Mouse (Mus musculus): ENCODE data around the gene Rnd1. TPM values are rescaled to one million over a fixed set of nuclear protein-coding genes. Genes with fewer than 3 reads are reported as not detected.

Rnd1 gene
- total RNA-seq, 2 experiments from 2014 or later = 0.61 TPM; not detected in 1

- ATAC-seq (replicated peaks; ENCODE audit: low FRiP score, low TSS enrichment, poor library complexity, severe bottlenecking) = no peak
Measured at GRCm38 (mm10) chr15:98622721-98623120, 54.5 kb downstream of the Rnd1 start.

GRCm38 (mm10) chr15:98622199-98622598 is 55.1 kb downstream of the Rnd1 start:
- no peak for ATAC-seq (replicated peaks; ENCODE audit: low FRiP score, low TSS enrichment, poor library complexity, severe bottlenecking)

GRCm38 (mm10) chr15:98617176-98617537 is 60.1 kb downstream of the Rnd1 start:
- ATAC-seq (replicated peaks; ENCODE audit: low FRiP score, low TSS enrichment, poor library complexity, severe bottlenecking) = peak; percentile 44

GRCm38 (mm10) chr15:98616362-98617175 is 60.7 kb downstream of the Rnd1 start:
- ATAC-seq (replicated peaks; ENCODE audit: low FRiP score, low TSS enrichment, poor library complexity, severe bottlenecking) = peak; percentile 32

- ATAC-seq (replicated peaks; ENCODE audit: low FRiP score, low TSS enrichment, poor library complexity, severe bottlenecking) = no peak
Measured at GRCm38 (mm10) chr15:98615751-98616150, 61.5 kb downstream of the Rnd1 start.

- ATAC-seq (replicated peaks; ENCODE audit: low FRiP score, low TSS enrichment, poor library complexity, severe bottlenecking) = no peak
Measured at GRCm38 (mm10) chr15:98614971-98615370, 62.3 kb downstream of the Rnd1 start.

- peak; percentile 68 for ATAC-seq (replicated peaks; ENCODE audit: low FRiP score, low TSS enrichment, poor library complexity, severe bottlenecking)
Measured at GRCm38 (mm10) chr15:98614551-98614950, 62.7 kb downstream of the Rnd1 start.

Other genes starting within 250 kb of the Rnd1 start
- gene Olfr282, start 246.2 kb downstream of the Rnd1 start, total RNA-seq (2014; fragmentation: Nextera tagmentation) = not detected in 2 replicates
- gene Olfr282, start 246.2 kb downstream of the Rnd1 start, total RNA-seq (2017) = not detected in 2 replicates
- not detected in 2 replicates for gene Olfr281, start 224.9 kb downstream of the Rnd1 start, total RNA-seq (2014; fragmentation: Nextera tagmentation)
- not detected in 2 replicates for gene Olfr281, start 224.9 kb downstream of the Rnd1 start, total RNA-seq (2017)
- gene OR5BS1P, start 207.6 kb downstream of the Rnd1 start, total RNA-seq (2014; fragmentation: Nextera tagmentation) = not detected in 2 replicates
- not detected in 2 replicates for gene OR5BS1P, start 207.6 kb downstream of the Rnd1 start, total RNA-seq (2017)
- gene Lalba, start 194.7 kb downstream of the Rnd1 start, total RNA-seq (2014; fragmentation: Nextera tagmentation) = not detected in 2 replicates
- gene Lalba, start 194.7 kb downstream of the Rnd1 start, total RNA-seq (2017) = not detected in 2 replicates
- gene Olfr279, start 185.1 kb downstream of the Rnd1 start, total RNA-seq (2014; fragmentation: Nextera tagmentation) = not detected in 2 replicates
- not detected in 2 replicates for gene Olfr279, start 185.1 kb downstream of the Rnd1 start, total RNA-seq (2017)
- 68.9 and 73.0 TPM in 2 replicates for gene Kansl2, start 143.2 kb downstream of the Rnd1 start, total RNA-seq (2014; fragmentation: Nextera tagmentation)
- 54.4 and 57.7 TPM in 2 replicates for gene Kansl2, start 143.2 kb downstream of the Rnd1 start, total RNA-seq (2017)
- gene Ccnt1, start 106.5 kb downstream of the Rnd1 start, total RNA-seq (2014; fragmentation: Nextera tagmentation) = 66.8 and 70.7 TPM in 2 replicates
- gene Ccnt1, start 106.5 kb downstream of the Rnd1 start, total RNA-seq (2017) = 80.8 and 88.3 TPM in 2 replicates
- gene 4930415O20Rik, start 106.5 kb downstream of the Rnd1 start, total RNA-seq (2014; fragmentation: Nextera tagmentation) = not detected in 2 replicates
- not detected in 2 replicates for gene 4930415O20Rik, start 106.5 kb downstream of the Rnd1 start, total RNA-seq (2017)
- gene Adcy6, start 67.4 kb downstream of the Rnd1 start, total RNA-seq (2014; fragmentation: Nextera tagmentation) = 55.8 and 57.2 TPM in 2 replicates
- gene Adcy6, start 67.4 kb downstream of the Rnd1 start, total RNA-seq (2017) = 28.8 and 45.9 TPM in 2 replicates
- not detected in 2 replicates for gene Cacnb3, start 46.6 kb downstream of the Rnd1 start, total RNA-seq (2014; fragmentation: Nextera tagmentation)
- not detected in 2 replicates for gene Cacnb3, start 46.6 kb downstream of the Rnd1 start, total RNA-seq (2017)
- gene Ddx23, start 14.6 kb downstream of the Rnd1 start, total RNA-seq (2014; fragmentation: Nextera tagmentation) = 79.8 and 96.4 TPM in 2 replicates
- gene Ddx23, start 14.6 kb downstream of the Rnd1 start, total RNA-seq (2017) = 152 and 181 TPM in 2 replicates
- not detected in 2 replicates for gene Ccdc65, start 30.7 kb upstream of the Rnd1 start, total RNA-seq (2014; fragmentation: Nextera tagmentation)
- not detected in 2 replicates for gene Ccdc65, start 30.7 kb upstream of the Rnd1 start, total RNA-seq (2017)
- gene Fkbp11, start 50.7 kb upstream of the Rnd1 start, total RNA-seq (2014; fragmentation: Nextera tagmentation) = 5.5 and 6.1 TPM in 2 replicates
- gene Fkbp11, start 50.7 kb upstream of the Rnd1 start, total RNA-seq (2017) = 5.8 and 6.9 TPM in 2 replicates
- gene Arf3, start 85.8 kb upstream of the Rnd1 start, total RNA-seq (2014; fragmentation: Nextera tagmentation) = 22.5 and 23.2 TPM in 2 replicates
- 16.9 and 22.1 TPM in 2 replicates for gene Arf3, start 85.8 kb upstream of the Rnd1 start, total RNA-seq (2017)
- not detected in 2 replicates for gene Wnt10b, start 100.7 kb upstream of the Rnd1 start, total RNA-seq (2014; fragmentation: Nextera tagmentation)
- not detected in 2 replicates for gene Wnt10b, start 100.7 kb upstream of the Rnd1 start, total RNA-seq (2017)
- gene Wnt1, start 112.4 kb upstream of the Rnd1 start, total RNA-seq (2014; fragmentation: Nextera tagmentation) = not detected in 2 replicates
- not detected in 2 replicates for gene Wnt1, start 112.4 kb upstream of the Rnd1 start, total RNA-seq (2017)
- not detected in 2 replicates for gene Ddn, start 132.0 kb upstream of the Rnd1 start, total RNA-seq (2014; fragmentation: Nextera tagmentation)
- gene Ddn, start 132.0 kb upstream of the Rnd1 start, total RNA-seq (2017) = 0.08 TPM in 1 of 2 replicates, not detected in the other
- 61.3 and 121 TPM in 2 replicates for gene Prkag1, start 154.1 kb upstream of the Rnd1 start, total RNA-seq (2014; fragmentation: Nextera tagmentation)
- gene Prkag1, start 154.1 kb upstream of the Rnd1 start, total RNA-seq (2017) = 120 and 143 TPM in 2 replicates
- gene Kmt2d, start 193.7 kb upstream of the Rnd1 start, total RNA-seq (2014; fragmentation: Nextera tagmentation) = 55.2 and 72.7 TPM in 2 replicates
- gene Kmt2d, start 193.7 kb upstream of the Rnd1 start, total RNA-seq (2017) = 27.5 and 31.8 TPM in 2 replicates
- gene Rhebl1, start 217.1 kb upstream of the Rnd1 start, total RNA-seq (2014; fragmentation: Nextera tagmentation) = 17.4 and 25.2 TPM in 2 replicates
- 4.3 and 9.4 TPM in 2 replicates for gene Rhebl1, start 217.1 kb upstream of the Rnd1 start, total RNA-seq (2017)
- not detected in 2 replicates for gene Dhh, start 221.1 kb upstream of the Rnd1 start, total RNA-seq (2014; fragmentation: Nextera tagmentation)
- not detected in 2 replicates for gene Dhh, start 221.1 kb upstream of the Rnd1 start, total RNA-seq (2017)
- 8.7 and 14.5 TPM in 2 replicates for gene Lmbr1l, start 240.8 kb upstream of the Rnd1 start, total RNA-seq (2014; fragmentation: Nextera tagmentation)
- gene Lmbr1l, start 240.8 kb upstream of the Rnd1 start, total RNA-seq (2017) = 5.7 and 12.0 TPM in 2 replicates